Mouse (Mus musculus) G1E-ER4 (cell line): ENCODE data around the gene Lrrn3. TPM values are rescaled to one million over a fixed set of nuclear protein-coding genes. Genes with fewer than 3 reads are reported as not detected.

Experiments
- GATA1 ChIP-seq: IDR thresholded peaks from one replicate; pipeline ENCODE4 v1.8.0; 2012; ENCODE audit warnings: low read length, inconsistent platforms
- polyA plus RNA-seq: library from polyadenylated mRNA; stranded (reverse); fragments of >175 nt; gene quantifications from 2 replicates; pipeline ENCODE4 v1.2.3, GENCODE M21; 2012

Gene Lrrn3
- polyA plus RNA-seq, 1 experiment, result 0.12 TPM

DNA sequence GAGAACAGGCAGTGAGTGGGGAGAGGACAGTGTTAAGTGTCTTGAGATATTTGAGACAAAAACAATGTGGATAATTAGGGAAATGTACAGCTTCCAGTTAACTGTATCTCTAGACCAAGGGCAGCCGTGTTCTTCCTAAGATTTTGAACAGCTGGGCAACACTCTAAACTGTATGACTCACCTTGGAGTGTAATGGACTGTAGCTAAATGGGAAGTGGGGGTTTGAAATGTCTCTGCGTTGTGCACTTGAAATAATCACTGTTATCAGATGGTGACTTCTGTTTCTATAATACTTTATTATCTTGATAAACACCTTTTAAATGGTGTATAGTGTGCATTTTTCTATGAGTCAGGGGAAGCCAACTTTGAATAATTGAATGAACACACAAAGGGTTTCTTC lies 4.7 kb downstream of the Lrrn3 start:
- TF ChIP-seq GATA1, result no peak

DNA sequence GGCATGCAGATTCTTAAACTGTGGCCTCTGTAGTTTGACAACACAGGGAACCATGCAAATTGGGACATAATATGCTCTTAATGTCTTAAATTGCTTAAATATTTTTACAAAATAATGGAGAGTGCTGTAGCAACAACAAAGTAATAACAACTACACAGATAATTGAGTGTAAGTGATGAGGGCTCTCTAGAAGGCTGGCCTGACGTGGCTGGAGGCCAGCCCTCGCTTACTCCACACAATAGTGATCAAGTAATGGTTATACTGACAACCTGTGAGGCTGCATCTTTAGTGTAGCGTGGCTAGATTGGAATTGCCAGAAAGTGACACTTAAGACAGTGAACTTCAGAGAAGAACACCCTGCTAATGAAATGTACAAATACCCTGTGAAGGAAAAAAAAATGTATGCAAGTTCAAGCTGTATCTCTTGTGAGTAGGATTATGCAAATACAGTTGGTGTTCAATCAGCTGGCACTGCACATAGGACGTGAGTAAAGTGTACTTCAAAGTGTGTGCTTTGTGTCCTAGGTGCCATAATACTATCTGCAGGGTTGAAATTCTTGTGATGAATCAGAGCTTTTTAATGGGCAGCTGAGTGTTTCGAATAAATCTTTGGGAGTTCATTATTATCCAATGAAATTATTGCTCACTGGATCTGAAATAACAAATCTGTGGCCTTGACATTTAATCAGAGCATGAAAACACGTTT lies 17.0 kb downstream of the Lrrn3 start:
- no peak for TF ChIP-seq GATA1

DNA sequence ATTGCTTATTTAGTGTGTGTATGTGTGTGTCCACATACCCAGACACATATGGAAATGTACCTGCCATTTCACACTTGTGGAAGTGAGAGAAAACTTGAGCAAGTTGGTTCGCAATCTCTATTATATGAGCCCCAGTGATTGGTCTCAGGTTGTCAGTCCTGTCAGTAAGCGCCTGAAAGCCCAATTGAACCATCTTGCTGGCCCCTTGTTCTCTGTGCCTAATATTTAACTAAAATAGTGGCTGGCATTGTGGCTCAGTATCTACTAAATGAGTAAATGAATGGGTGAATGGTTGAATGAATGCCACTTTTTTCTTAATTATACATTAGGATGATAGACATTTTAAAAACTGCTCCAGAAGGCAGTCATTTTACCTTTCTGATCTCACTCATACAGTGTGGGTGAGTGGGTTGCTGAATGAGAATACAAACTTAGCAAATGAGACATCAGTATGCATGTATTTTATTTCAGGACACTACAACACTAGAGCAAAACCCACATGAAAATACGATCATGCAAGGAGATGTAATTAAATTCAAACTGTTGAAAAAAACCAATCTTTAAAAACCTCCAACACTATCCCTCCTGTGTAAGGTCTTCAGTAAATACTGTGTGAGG lies 17.7 kb downstream of the Lrrn3 start:
- TF ChIP-seq GATA1, result no peak

DNA sequence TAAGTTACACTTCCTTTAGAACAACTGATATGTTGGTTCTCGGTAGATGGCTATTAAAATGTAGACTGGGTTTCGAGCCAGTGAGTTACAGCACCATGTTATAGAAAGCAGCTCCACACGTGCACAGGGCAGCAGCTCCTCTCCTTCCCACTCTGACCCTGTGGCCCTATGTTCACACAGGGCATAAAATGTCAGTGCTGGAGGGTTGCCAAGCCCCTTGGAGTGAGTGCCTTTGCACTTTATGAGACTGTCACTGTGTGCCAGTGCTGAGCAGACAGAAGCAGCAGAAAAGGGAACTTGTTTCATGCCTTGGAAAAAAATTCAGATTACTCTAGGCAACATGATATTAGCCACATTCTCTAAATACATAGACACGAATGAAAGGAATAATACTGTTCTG lies 47.8 kb downstream of the Lrrn3 start:
- TF ChIP-seq GATA1, result no peak

DNA sequence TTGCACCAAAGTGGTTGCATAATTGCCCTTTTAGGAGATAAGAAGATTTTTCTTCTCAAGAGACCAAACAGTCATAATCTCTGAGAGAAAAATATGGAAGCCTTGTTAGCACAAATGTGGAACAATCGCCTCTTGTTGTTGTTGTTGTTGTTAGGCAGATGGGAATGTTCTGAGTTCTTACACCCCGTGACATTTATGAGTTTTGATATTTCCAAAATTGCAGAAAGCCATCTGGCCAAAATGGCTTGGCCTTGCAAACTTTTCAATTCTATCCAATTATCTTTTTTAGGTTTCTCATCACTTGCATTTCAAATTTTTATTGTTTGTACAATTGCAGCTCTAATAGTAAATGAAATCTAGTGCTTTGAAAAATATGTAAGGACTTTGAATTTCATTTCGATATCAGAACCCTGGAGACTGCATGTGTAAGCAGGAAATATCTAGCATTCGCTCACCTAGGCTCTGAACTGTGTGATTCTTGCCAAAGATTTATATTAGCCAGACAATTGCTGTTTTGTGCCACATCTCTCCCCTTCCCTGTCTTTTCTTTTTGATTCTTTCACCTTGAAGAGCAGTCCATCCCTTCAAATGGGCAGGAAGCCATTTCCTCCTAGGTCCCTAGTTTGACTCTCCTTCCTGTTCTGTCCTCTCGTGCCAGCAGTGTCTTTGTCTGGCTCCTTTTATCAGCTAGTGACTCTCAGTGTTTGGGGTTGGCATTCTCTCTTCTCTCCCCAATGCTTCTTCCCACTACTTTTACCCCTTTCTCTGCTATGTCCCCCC lies 49.8 kb downstream of the Lrrn3 start:
- no peak for TF ChIP-seq GATA1

DNA sequence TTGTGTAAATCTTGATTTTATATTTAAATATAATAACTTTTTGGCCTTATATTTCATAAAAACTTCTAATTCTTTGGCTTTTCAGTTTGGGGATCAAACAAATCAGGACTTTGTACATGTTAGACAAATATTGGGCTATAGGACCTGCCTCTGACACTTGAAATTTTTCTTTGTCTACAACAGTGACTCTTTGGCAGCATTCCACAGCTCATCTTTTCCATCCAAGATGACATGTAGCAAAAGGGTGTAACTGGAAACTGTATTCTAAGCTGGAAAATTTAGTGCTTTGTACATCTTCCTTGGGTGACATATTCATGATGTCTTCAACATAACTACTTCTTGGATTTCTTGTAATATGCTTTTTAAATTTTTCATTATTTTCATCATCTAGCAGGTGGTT lies 57.4 kb downstream of the Lrrn3 start:
- no peak for TF ChIP-seq GATA1

DNA sequence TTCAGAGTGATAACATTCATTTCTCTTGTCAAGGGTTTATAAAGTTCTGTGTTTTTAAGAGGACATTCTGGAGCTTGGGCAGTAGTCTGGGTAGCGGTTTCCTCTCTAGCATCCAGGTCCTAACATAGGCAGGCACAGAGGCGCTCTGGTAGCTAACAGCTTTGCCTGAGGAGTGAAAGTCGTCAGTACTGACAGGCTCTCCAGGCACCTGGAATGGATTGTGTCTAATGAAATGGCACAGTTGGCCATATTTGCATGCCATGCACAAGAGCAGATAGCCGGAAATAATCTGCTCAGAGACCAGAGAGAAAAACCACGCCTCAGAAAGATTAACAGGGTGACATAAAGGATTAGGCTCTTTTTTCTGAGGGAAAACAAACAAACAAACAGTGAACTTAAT lies 58.8 kb downstream of the Lrrn3 start:
- no peak for TF ChIP-seq GATA1

DNA sequence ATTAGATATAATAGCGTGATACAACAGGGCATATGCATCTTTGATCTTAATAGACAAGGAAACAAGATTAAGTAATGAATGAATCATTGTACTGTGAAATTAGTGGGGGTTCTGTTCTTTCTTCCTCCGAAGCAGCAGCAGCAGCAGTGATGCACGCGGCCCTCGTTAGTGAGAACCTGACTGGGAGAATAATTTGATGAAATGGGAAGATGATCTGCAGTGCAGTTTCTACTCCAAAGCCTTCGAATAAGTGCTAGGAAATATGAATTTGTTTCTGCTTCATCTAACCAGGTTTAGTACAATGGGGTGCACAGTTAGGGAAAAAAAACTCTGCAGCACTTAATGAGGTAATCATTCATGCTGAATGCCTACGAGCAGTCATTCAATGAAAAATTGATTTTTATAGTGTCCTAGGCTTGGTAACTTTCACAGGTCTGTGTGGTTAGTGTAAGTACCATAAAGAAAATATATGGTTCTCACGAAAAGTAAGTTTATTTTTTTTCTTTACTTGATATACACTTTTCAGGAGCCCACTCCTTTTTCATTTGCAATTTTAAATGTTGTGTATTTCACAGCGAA lies 61.0 kb downstream of the Lrrn3 start:
- TF ChIP-seq GATA1, result no peak

DNA sequence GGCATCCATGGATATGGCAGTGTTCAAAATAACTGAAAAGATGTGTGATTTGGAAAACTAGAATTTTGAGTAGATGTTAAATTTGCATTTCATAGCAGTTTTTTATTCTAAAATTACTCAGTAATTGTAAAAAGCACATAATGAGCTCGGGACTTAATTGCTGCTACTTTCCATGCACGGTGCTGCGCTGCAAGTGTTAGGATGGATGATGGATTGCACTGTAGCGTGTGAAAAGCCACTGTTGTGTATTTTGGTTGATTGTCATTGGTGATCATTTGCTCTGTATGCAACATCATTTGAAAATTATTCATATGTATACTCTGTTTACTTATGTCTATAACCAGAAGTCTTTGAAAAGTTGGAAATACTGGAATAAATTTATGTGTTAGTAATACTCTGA lies 68.3 kb downstream of the Lrrn3 start:
- TF ChIP-seq GATA1, result no peak

DNA sequence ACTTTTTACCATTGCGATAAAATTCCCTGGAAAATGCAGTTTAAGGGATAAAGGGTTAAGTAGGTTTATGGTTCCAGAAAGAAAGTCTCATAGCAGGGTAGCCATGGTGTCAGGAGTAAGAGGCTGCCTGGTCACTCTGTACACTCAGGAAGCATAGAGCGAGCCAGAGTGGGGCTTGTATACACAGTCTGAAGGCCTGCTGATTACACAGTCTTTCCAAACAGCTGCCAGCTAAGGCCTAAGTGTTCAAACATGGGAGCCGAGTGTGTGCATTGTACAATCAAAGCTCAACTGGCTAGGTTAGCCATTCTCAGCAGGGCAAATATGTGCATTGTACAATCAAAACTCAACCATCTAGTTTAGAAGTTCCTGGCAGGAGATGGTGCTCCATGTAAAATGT lies 69.1 kb downstream of the Lrrn3 start:
- TF ChIP-seq GATA1, result no peak

DNA sequence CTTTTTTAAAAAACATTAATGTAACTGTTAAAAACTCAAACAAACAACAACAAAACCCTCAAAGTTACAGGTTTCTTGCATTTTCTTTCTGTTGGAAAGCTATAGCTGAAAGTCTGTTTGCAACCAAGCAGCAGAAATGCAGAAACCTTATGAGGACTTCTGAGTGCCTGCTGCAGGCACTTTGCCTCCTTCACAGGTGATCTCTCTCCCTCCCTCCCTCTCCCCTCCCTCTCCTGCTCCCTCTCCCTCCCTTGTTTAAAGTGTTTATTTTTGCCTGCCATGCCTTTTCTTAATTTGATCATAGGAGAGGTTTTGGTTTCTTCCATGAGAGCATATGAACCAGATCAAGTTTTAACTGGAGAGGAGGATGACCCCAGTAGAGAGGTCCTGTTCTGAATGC lies 69.6 kb downstream of the Lrrn3 start:
- TF ChIP-seq GATA1, result no peak

DNA sequence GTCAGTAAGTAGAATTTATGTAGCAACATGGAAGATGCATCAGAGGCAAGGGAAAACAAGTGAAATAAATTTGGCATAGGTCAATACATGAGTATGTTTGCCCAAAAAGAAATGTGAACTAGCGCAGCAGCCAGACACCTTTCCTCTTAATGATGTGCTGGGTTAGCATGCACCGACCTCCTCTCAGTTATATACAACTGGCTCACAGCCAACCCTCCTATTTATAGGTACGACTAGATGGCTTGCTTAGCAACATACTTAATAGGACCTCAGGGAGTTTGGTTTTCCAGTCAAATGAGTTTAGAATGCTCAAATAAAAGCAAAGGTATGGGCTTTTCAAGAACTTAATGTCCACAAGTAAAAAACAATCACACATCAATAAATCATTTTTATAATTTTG lies 76.8 kb downstream of the Lrrn3 start:
- no peak for TF ChIP-seq GATA1

DNA sequence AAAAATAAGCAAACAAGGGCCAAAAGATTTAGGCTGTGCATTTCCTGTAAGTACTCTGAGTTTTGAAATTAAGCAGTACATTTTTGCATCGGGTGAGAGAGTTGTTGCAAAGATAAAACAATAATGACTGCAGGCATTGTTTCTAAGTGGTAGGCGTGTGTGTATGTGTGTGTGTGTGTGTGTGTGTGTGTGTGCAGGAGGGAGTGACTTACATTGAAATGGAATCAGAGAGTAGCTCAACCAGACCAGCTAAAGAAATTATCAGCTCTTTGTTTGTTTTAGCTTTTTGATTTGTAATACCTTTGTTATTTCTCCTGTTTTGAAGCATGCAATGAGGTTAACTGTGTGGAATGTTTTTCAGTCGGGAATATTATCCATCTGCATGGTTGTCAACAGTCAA lies 84.3 kb downstream of the Lrrn3 start:
- TF ChIP-seq GATA1, result no peak
